Mouse (Mus musculus) liver, adult 2 months (tissue): ENCODE measurements at regions not wholly inside any gene's neighbourhood (a gene's known extent, or its start where the extent isn't known, plus 50 kb on each side); places are given as distances from the start of the nearest gene placed in this dataset.
A peak's percentile ranks its signal among the peaks of the same experiment; 100 is the strongest.

Experiments used
- DNase-seq: peaks from one replicate; pipeline ENCODE4 v3.0.0-alpha.2; 2011; ENCODE audit warnings: low read depth, low spot score; ENCODE audit errors: extremely low read depth
- H3K27ac ChIP-seq: fragments of 200-500 bp; replicated peaks from 2 replicates; pipeline ENCODE4 v1.5.1; 2012; ENCODE audit warnings: low read depth, mild to moderate bottlenecking, control low read depth, inconsistent platforms, low read length; ENCODE audit not compliant: insufficient read depth
- H3K27me3 ChIP-seq: fragments of 200-500 bp; 2 replicates; pipeline ENCODE4 v1.6.1; 2012; ENCODE audit warnings: mild to moderate bottlenecking, moderate library complexity, low read length, inconsistent platforms; ENCODE audit not compliant: control insufficient read depth, insufficient read depth
- H3K36me3 ChIP-seq: fragments of 200-500 bp; 2 replicates; pipeline ENCODE4 v1.6.1; 2012; ENCODE audit warnings: low read length, inconsistent platforms; ENCODE audit not compliant: control insufficient read depth, insufficient read depth
- H3K4me1 ChIP-seq: fragments of 200-500 bp; 2 replicates; pipeline ENCODE4 v1.6.1; 2011; ENCODE audit warnings: low read length; ENCODE audit not compliant: control insufficient read depth, insufficient read depth
- H3K4me3 ChIP-seq: fragments of 200-500 bp; 2 replicates; pipeline ENCODE4 v1.5.1; 2011; ENCODE audit warnings: low read depth, mild to moderate bottlenecking, control low read depth, low read length, moderate library complexity; ENCODE audit not compliant: insufficient read depth
- H3K79me2 ChIP-seq: fragments of 200-500 bp; 2 replicates; pipeline ENCODE4 v1.6.1; 2012; ENCODE audit warnings: inconsistent platforms, mild to moderate bottlenecking, low read length, moderate library complexity; ENCODE audit not compliant: control insufficient read depth, insufficient read depth
- H3K9ac ChIP-seq: fragments of 200-500 bp; 2 replicates; pipeline ENCODE4 v1.6.1; 2012; ENCODE audit warnings: low read depth, mild to moderate bottlenecking, control low read depth, inconsistent platforms, low read length
- CTCF ChIP-seq: fragments of 200-500 bp; IDR thresholded peaks from 2 replicates; pipeline ENCODE4 v1.5.1; 2011; ENCODE audit warnings: low read depth, low read length, control low read depth
- POLR2A ChIP-seq: fragments of 200-500 bp; IDR thresholded peaks from 2 replicates; pipeline ENCODE4 v1.6.1; 2011; ENCODE audit warnings: low read length, control low read depth; ENCODE audit not compliant: insufficient read depth; ENCODE audit errors: extremely low read depth
- whole genome bisulfite sequencing: fragments of 180-500 bp; shearing (Covaris S2); methylation state at CpG from one replicate; pipeline ENCODE4 v1.1.7; 2018; 5-methylcytosine and 5-hydroxymethylcytosine counted together

DNA sequence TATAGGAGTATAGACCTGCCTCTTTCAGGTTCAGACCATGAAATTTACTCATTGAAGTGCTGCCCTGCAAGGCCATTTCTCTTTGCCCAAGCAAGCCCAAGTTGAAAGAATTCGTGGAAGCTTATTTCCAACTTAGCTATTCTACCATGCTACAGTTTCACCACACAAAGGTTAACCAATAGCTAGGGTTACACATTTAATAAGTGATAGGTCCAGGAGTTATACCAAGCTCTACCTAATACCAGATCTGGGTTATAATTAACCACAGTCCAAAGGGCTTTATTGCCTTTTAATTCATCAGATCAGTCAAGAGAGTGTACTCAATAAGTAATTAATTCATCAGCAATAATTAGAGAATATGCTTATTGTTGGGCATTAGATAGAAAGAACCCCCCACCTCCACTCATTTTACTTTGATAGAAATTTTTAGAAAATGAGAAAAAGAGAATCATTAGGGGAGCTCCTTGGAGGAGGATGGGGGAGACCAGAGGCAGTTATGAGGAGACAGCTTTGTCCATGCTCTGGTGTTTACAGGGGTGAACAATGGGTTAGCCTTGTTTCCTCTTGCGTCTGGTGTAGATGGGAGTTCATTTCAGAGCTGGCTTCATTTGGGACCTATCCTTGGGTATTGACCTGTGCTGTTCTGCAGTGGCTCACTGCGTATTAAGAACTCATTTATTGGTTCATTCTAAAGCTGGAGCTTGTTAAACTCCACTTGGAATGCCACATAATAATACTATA lies 177.8 kb upstream of the Tet2 start:
- Histone ChIP-seq H3K79me2 (no peaks in the 10 kb centered on the region), H3K27me3 (no peaks in the 10 kb centered on the region), H3K27ac (peak overlapping the region; percentile 98), H3K9ac (no peak overlapping the region), H3K36me3 (no peaks in the 10 kb centered on the region), H3K4me3 (no peak overlapping the region), H3K4me1 (peaks cover 23% of the 10 kb centered on the region)
- TF ChIP-seq CTCF: no peak
- TF ChIP-seq POLR2A: no peak
- WGBS: 25% methylated on average over 3 of the region's 3 CpGs
- peak; percentile 97 for DNase-seq

DNA sequence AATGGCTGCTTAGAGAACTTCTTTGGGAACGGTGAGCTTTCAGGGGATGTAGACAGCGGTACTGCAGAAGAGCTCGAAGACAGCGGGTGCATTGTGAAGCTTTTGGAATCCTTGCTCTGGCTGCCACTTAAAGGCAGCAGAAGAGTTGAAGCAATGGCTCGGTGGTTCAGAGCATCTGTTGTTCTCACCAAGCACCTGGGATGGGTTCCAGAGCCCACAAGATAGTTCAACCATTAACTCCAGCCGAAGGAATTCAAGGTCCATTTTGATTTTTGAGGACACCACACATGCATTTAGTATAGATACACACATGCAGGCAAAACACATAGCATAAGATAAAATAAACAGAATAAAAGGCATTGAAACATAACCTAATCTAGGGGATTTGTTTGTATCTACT lies 181.9 kb upstream of the Tet2 start:
- TF ChIP-seq CTCF (no peak), POLR2A (no peak)

DNA sequence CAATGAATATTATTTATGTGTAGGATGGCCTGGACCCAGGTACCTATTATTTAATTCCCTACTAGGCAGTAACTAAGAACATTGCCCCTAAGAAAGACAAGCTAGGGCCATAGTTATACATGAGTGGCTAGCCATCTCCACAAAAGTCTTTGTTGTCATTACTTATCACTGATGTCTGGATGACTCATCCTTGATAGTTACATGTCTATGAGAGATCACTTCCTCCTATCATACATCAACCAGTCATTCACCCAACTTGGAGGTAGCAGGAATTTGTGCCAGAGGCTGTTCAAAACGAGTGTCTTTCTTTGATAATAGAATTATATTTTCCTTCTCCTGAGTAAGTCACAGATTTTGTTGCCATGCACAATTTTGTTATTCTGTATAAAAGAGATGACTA lies 190.7 kb upstream of the Tet2 start:
- Histone ChIP-seq H3K4me1 (peaks cover 7% of the 10 kb centered on the region; the same call in 1 of the 2 replicates), H3K36me3 (no peaks in the 10 kb centered on the region), H3K27ac (no peak overlapping the region), H3K27me3 (no peaks in the 10 kb centered on the region), H3K79me2 (no peaks in the 10 kb centered on the region), H3K9ac (no peak overlapping the region), H3K4me3 (no peak overlapping the region)
- no peak for DNase-seq
- WGBS: 60% methylated on average over 1 of the region's 1 CpGs
- TF ChIP-seq POLR2A (no peak), CTCF (no peak)

More for the DNA sequence above, 181.9 kb upstream of the Tet2 start:
- H3K36me3 ChIP-seq: no peaks in the 10 kb centered on the region
- DNase-seq: no peak
- no peak overlapping the region for H3K9ac ChIP-seq
- 77% methylated on average over 6 of the region's 6 CpGs for WGBS
- H3K4me1 ChIP-seq: peaks cover 20% of the 10 kb centered on the region
- H3K79me2 ChIP-seq: no peaks in the 10 kb centered on the region
- H3K27me3 ChIP-seq: no peaks in the 10 kb centered on the region
- no peak overlapping the region for H3K4me3 ChIP-seq
- no peak overlapping the region for H3K27ac ChIP-seq

DNA sequence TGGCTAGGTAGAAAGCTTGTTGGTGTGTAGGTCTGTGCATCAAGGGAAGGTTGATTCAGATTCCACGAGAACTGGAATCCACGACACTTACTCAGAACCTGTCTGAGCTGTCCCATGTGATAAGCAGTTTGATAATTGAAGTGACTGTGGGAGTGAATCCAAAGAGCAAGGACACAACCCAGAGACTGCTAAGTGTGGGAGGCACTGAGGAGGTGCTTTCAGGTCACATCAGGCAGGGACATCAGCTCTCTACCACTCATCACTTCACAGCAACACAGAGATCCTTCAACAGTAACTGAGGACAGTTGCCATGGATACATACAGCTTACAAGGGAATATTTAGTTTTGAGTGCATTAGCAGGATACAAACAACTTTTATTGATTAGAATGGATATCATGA lies 194.0 kb upstream of the Tet2 start:
- DNase-seq: no peak
- H3K9ac ChIP-seq: no peak overlapping the region
- TF ChIP-seq CTCF (no peak), POLR2A (no peak)
- H3K4me3 ChIP-seq: no peak overlapping the region
- no peak overlapping the region for H3K27ac ChIP-seq
- peaks cover 3% of the 10 kb centered on the region; the same call in 1 of the 2 replicates for H3K4me1 ChIP-seq
- H3K79me2 ChIP-seq: no peaks in the 10 kb centered on the region
- no peaks in the 10 kb centered on the region for H3K36me3 ChIP-seq
- no peaks in the 10 kb centered on the region for H3K27me3 ChIP-seq
- WGBS: 56% methylated on average over 2 of the region's 2 CpGs

DNA sequence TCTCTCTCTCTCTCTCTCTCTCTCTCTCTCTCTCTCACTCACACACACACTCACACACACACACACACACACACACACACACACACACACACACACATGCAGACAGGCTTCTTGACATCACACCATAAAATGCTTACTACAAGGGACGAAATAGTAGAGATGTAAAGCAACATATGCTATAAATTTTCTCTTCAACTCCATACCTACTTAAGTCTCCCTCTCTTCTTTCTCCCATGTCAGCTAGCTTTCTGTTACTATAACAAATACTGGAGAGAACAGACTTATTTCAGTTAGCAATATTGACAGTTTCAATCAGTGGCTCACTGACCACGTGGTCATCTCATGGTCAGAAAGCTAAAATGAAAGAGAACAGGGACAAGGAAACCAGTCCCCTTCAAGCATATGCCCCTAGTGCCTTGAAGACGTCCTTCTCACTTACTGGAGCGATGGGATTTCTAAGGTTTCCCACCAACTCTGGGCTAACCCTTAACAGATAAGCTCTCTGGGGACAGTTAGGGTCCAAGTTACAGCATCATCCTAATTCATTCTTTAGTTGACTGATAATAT lies 199.7 kb upstream of the Tet2 start:
- Histone ChIP-seq H3K9ac (no peak overlapping the region), H3K27me3 (no peaks in the 10 kb centered on the region), H3K4me3 (no peak overlapping the region), H3K4me1 (peaks cover 9% of the 10 kb centered on the region; the same call in 1 of the 2 replicates), H3K36me3 (no peaks in the 10 kb centered on the region), H3K27ac (no peak overlapping the region), H3K79me2 (no peaks in the 10 kb centered on the region)
- no peak for TF ChIP-seq POLR2A
- TF ChIP-seq CTCF: no peak
- whole genome bisulfite sequencing: 67% methylated on average over 4 of the region's 4 CpGs
- no peak for DNase-seq
